Mouse (Mus musculus) ES-Bruce4 (cell line): ENCODE measurements around the gene Slc11a2. TPM values are rescaled to one million over a fixed set of nuclear protein-coding genes. Genes with fewer than 3 reads are reported as not detected.
A peak's percentile ranks its signal among the peaks of the same experiment; 100 is the strongest.

ENCODE experiments used
- H3K27ac ChIP-seq: 2 replicates; pipeline ENCODE4 v1.5.1; 2012; ENCODE audit warnings: low read length, inconsistent platforms; ENCODE audit not compliant: insufficient read depth
- H3K27me3 ChIP-seq: 2 replicates; pipeline ENCODE4 v1.6.1; 2012; ENCODE audit warnings: mild to moderate bottlenecking, low read length, inconsistent platforms; ENCODE audit not compliant: control insufficient read depth, poor library complexity, insufficient read depth, severe bottlenecking
- H3K36me3 ChIP-seq: 2 replicates; pipeline ENCODE4 v1.6.1; 2012; ENCODE audit warnings: inconsistent platforms, mild to moderate bottlenecking, low read length, moderate library complexity; ENCODE audit not compliant: control insufficient read depth, poor library complexity, insufficient read depth, severe bottlenecking
- H3K4me1 ChIP-seq: one replicate; pipeline ENCODE4 v1.8.1; 2011; ENCODE audit warnings: low read length; ENCODE audit not compliant: control insufficient read depth, insufficient read depth
- H3K4me3 ChIP-seq: 2 replicates; pipeline ENCODE4 v1.5.1; 2011; ENCODE audit warnings: low read depth, mild to moderate bottlenecking, low read length
- H3K9ac ChIP-seq: 2 replicates; pipeline ENCODE4 v1.6.1; 2012; ENCODE audit warnings: low read depth, mild to moderate bottlenecking, inconsistent platforms; ENCODE audit not compliant: poor library complexity, severe bottlenecking
- H3K9me3 ChIP-seq: replicated peaks from 2 replicates; pipeline ENCODE4 v1.6.1; 2012; ENCODE audit warnings: mild to moderate bottlenecking, low read length, inconsistent platforms; ENCODE audit not compliant: control insufficient read depth, poor library complexity, insufficient read depth, severe bottlenecking
- CTCF ChIP-seq: IDR thresholded peaks from one replicate; pipeline ENCODE4 v1.8.1; 2011; ENCODE audit warnings: low read depth, low read length
- EP300 ChIP-seq: IDR thresholded peaks from 2 replicates; pipeline ENCODE4 v1.6.1; 2011; ENCODE audit warnings: low read depth, low read length; ENCODE audit not compliant: insufficient read depth
- POLR2A ChIP-seq: IDR thresholded peaks from one replicate; pipeline ENCODE4 v1.8.1; 2011; ENCODE audit warnings: low read length; ENCODE audit not compliant: insufficient read depth
- polyA plus RNA-seq: library from polyadenylated mRNA; stranded (reverse); fragments of >200 nt; gene quantifications from 2 replicates; pipeline ENCODE4 v1.2.4, GENCODE M21; 2011; ENCODE audit warnings: low read depth; ENCODE audit not compliant: missing spikeins, insufficient read depth, insufficient read length

The Slc11a2 gene
- polyA plus RNA-seq, 1 experiment, result 29.9 TPM

DNA sequence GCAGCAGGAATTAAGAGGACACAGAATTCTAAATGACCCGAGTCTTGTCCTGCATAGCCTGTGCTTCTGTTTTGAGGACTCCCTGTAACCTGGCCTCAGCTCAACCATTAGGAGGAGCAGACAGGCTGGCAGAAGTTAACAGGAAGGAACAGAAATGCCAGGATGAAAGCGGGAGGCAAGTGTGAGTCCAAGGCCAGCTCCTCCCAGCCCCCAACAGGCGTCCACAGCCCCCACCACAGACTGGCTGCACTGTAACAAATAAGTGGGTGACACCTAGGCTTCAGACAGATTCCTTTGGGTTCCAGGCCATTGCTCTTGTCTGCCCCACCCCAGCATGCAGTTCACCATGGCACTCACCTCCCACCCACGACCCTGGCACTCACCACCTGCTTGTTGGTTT, 22.1 kb downstream of the Slc11a2 start:
- H3K9ac ChIP-seq, result no peak overlapping the region
- H3K9me3 ChIP-seq, result no peaks in the 10 kb centered on the region
- no peaks in the 10 kb centered on the region for H3K27me3 ChIP-seq
- H3K4me3 ChIP-seq, result no peak overlapping the region
- no peak overlapping the region for H3K27ac ChIP-seq
- H3K4me1 ChIP-seq, result no peaks in the 10 kb centered on the region
- peaks cover 3% of the 10 kb centered on the region for H3K36me3 ChIP-seq
- no peak for TF ChIP-seq EP300
- no peak for TF ChIP-seq POLR2A
- no peak for TF ChIP-seq CTCF

DNA sequence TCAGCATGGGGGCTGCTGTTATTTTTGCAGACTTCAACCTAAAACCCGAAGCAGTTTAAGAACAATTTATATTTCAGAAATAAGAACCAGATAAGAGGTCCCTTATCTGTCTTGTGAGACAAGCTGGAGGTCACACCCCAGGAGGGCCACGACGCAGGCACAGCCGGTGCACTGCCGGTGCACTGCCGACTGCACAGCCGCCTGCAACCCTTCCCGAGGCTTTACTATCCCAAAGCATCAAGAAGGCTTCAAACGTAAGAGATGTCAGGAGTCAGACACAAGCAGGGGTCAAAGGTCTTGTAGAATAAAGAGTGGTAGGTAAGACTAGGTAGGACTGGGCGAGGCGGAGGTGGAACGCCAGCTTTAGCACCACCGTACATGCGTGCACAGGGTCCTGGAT, 22.5 kb downstream of the Slc11a2 start:
- no peak overlapping the region for H3K9ac ChIP-seq
- H3K4me3 ChIP-seq, result no peak overlapping the region
- H3K9me3 ChIP-seq, result no peaks in the 10 kb centered on the region
- no peaks in the 10 kb centered on the region for H3K27me3 ChIP-seq
- H3K27ac ChIP-seq, result no peak overlapping the region
- peaks cover 3% of the 10 kb centered on the region for H3K36me3 ChIP-seq
- TF ChIP-seq EP300 (no peak), POLR2A (no peak), CTCF (no peak)
- H3K4me1 ChIP-seq, result no peaks in the 10 kb centered on the region

DNA sequence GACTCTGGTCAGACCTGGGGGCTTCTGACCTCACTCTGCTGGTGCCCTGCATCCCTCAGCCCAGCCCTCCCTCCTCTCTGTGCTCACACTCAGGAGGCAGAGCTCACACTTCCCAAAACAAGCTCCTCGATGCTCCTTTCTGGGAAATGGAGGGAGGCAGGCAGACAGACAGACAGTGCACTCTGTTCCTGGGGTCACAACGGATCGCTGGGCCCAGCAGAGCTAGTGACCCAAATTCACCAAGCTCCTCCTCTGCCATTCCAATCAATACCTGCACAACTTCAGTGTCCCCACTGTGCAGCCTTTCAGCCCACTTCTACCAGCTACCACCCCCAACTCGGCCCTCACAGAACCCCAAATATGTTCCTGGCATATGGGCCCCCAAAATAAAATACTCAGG, 23.1 kb downstream of the Slc11a2 start:
- H3K4me3 ChIP-seq, result no peak overlapping the region
- H3K9ac ChIP-seq, result no peak overlapping the region
- TF ChIP-seq CTCF (no peak), EP300 (no peak), POLR2A (no peak)
- H3K9me3 ChIP-seq, result no peaks in the 10 kb centered on the region
- no peaks in the 10 kb centered on the region for H3K4me1 ChIP-seq
- no peak overlapping the region for H3K27ac ChIP-seq
- no peaks in the 10 kb centered on the region for H3K27me3 ChIP-seq
- H3K36me3 ChIP-seq, result peaks cover 3% of the 10 kb centered on the region

DNA sequence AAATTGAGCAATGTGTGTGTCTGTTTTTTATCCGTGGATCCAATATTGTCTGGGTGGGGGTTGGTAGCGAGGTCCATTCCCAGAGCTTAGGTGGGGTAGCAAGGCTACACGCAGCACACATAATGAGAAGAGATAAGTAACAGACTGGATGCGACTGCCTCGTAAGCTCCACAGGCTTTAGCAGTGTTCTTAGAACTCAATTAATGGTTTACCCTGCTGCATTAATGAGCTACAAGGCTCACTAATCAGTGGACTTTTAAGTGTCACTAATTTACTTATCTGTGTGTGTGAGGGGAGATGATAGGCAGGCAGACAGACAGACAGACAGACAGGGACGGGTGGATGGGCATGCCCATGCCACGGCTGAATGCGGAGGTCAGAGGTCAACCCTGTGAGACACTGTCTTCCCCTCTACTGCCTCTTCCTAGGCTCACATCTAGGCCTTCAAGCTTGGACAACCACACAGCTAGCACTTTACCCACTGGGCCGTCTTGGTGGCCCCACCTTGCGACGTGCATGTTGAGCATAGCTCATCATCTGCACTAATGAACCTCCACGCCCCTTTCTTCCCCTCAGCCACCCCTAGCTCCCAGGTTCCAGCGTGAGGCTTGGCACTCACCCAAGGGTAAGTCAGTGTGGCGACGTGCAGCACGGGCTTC, 24.2 kb downstream of the Slc11a2 start:
- H3K27me3 ChIP-seq, result no peaks in the 10 kb centered on the region
- no peak overlapping the region for H3K27ac ChIP-seq
- no peaks in the 10 kb centered on the region for H3K4me1 ChIP-seq
- TF ChIP-seq EP300, result no peak
- no peak for TF ChIP-seq CTCF
- TF ChIP-seq POLR2A, result no peak
- H3K4me3 ChIP-seq, result no peak overlapping the region
- H3K36me3 ChIP-seq, result peaks cover 3% of the 10 kb centered on the region
- no peak overlapping the region for H3K9ac ChIP-seq
- H3K9me3 ChIP-seq, result no peaks in the 10 kb centered on the region

DNA sequence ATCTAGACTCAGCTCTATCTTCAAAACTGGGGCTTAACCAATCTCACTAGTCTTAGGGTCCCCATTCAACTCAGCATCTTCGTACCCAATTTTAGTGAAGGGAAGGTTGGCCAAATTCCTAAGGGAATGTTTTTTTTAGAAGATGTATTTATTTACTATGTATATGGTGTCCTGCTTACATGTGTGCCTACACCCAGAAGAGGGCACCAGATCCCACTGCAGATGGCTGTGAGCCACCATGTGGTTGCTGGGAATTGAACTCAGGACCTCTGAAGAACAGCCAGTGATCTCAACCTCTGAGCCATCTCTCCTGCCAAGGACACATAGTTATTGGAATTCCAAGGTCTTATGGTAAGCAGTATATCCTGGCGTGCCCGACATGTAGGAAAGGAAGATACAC, 29.3 kb downstream of the Slc11a2 start:
- TF ChIP-seq EP300 (no peak), CTCF (peak; percentile 4)
- Histone ChIP-seq H3K4me1 (no peaks in the 10 kb centered on the region), H3K4me3 (no peak overlapping the region), H3K9me3 (no peaks in the 10 kb centered on the region), H3K27ac (no peak overlapping the region), H3K9ac (no peak overlapping the region), H3K27me3 (no peaks in the 10 kb centered on the region), H3K36me3 (0 out of 2 replicates have a peak, but pooled peaks cover 3% of the 10 kb centered on the region)

DNA sequence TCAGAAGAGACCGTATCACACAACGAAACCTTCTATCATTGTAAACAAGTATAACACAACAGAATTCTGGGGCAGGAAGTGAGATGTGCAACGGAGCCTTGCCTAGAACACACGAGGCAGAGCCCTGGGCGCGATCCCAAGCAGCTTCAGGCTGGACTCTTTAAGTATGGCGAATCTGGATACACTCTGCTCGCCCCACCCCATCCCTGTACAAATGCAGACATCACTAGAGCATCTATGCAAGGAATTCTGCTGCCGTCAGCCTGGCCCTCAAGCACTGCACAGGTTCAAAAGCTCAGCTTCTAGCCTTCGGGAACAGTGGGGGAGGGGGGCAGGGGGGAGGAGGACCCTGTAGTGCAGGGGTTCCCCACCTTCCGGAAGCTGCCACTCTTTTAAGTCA, 31.9 kb downstream of the Slc11a2 start:
- H3K4me1 ChIP-seq, result no peaks in the 10 kb centered on the region
- no peaks in the 10 kb centered on the region for H3K9me3 ChIP-seq
- H3K27me3 ChIP-seq, result no peaks in the 10 kb centered on the region
- TF ChIP-seq POLR2A, result no peak
- no peak for TF ChIP-seq EP300
- TF ChIP-seq CTCF, result no peak
- H3K9ac ChIP-seq, result no peak overlapping the region
- no peaks in the 10 kb centered on the region for H3K36me3 ChIP-seq
- H3K4me3 ChIP-seq, result no peak overlapping the region
- no peak overlapping the region for H3K27ac ChIP-seq
